Mouse (Mus musculus): ENCODE data around the gene Arhgef18. TPM values are rescaled to one million over a fixed set of nuclear protein-coding genes. Genes with fewer than 3 reads are reported as not detected.

The Arhgef18 gene
- polyA plus RNA-seq, 1 experiment from 2014 or later, result 11.2 TPM

GRCm38 (mm10) chr8:3367086-3367485 is 25.7 kb upstream of the Arhgef18 start:
- Histone ChIP-seq H3K4me3 (replicated peaks) (no peak overlapping the region), H3K9me3 (replicated peaks) (no peaks in the 10 kb centered on the region), H3K4me1 (peaks cover 5% of the 10 kb centered on the region; the same call in 1 of the 2 replicates), H3K27me3 (no peaks in the 10 kb centered on the region), H3K4me2 (no peak overlapping the region), H3K9ac (no peak overlapping the region), H3K27ac (no peak overlapping the region), H3K36me3 (no peaks in the 10 kb centered on the region)
- 88% methylated on average over 5 of the region's 5 CpGs for WGBS
- ATAC-seq (replicated peaks; ENCODE audit: low FRiP score), result no peak

GRCm38 (mm10) chr8:3368091-3368490 is 24.7 kb upstream of the Arhgef18 start:
- ATAC-seq (replicated peaks; ENCODE audit: low FRiP score), result no peak
- H3K4me2 ChIP-seq, result no peak overlapping the region
- H3K4me1 ChIP-seq, result no peaks in the 10 kb centered on the region
- no peaks in the 10 kb centered on the region for H3K36me3 ChIP-seq
- H3K9me3 ChIP-seq (replicated peaks), result no peaks in the 10 kb centered on the region
- no peak overlapping the region for H3K9ac ChIP-seq
- 69% methylated on average over 1 of the region's 1 CpGs for WGBS
- H3K27me3 ChIP-seq, result no peaks in the 10 kb centered on the region
- H3K4me3 ChIP-seq (replicated peaks), result no peak overlapping the region
- no peak overlapping the region for H3K27ac ChIP-seq

GRCm38 (mm10) chr8:3375748-3376147 is 17.1 kb upstream of the Arhgef18 start:
- no peaks in the 10 kb centered on the region for H3K9me3 ChIP-seq (replicated peaks)
- H3K27me3 ChIP-seq, result no peaks in the 10 kb centered on the region
- no peak overlapping the region for H3K4me2 ChIP-seq
- ATAC-seq (replicated peaks; ENCODE audit: low FRiP score), result no peak
- no peaks in the 10 kb centered on the region for H3K36me3 ChIP-seq
- H3K27ac ChIP-seq, result no peak overlapping the region
- H3K4me3 ChIP-seq (replicated peaks), result no peak overlapping the region
- no peaks in the 10 kb centered on the region for H3K4me1 ChIP-seq
- H3K9ac ChIP-seq, result no peak overlapping the region

GRCm38 (mm10) chr8:3376641-3377274 is 16.0 kb upstream of the Arhgef18 start:
- no peaks in the 10 kb centered on the region for H3K36me3 ChIP-seq
- H3K9ac ChIP-seq, result no peak overlapping the region
- no peaks in the 10 kb centered on the region for H3K27me3 ChIP-seq
- no peak overlapping the region for H3K4me2 ChIP-seq
- H3K4me3 ChIP-seq (replicated peaks), result no peak overlapping the region
- H3K27ac ChIP-seq, result no peak overlapping the region
- WGBS, result 61% methylated on average over 11 of the region's 11 CpGs
- no peaks in the 10 kb centered on the region for H3K4me1 ChIP-seq
- no peaks in the 10 kb centered on the region for H3K9me3 ChIP-seq (replicated peaks)
- ATAC-seq (replicated peaks; ENCODE audit: low FRiP score), result no peak

GRCm38 (mm10) chr8:3387286-3387685 is 5.5 kb upstream of the Arhgef18 start:
- H3K4me2 ChIP-seq, result no peak overlapping the region
- 48% methylated on average over 6 of the region's 6 CpGs for WGBS
- H3K9ac ChIP-seq, result no peak overlapping the region
- no peaks in the 10 kb centered on the region for H3K27me3 ChIP-seq
- H3K4me3 ChIP-seq (replicated peaks), result no peak overlapping the region
- H3K4me1 ChIP-seq, result peaks cover 3% of the 10 kb centered on the region
- peak; percentile 69; the same call in 1 of the 2 replicates for ATAC-seq (replicated peaks; ENCODE audit: low FRiP score)
- no peaks in the 10 kb centered on the region for H3K36me3 ChIP-seq
- H3K27ac ChIP-seq, result no peak overlapping the region
- no peaks in the 10 kb centered on the region for H3K9me3 ChIP-seq (replicated peaks)

GRCm38 (mm10) chr8:3388591-3389338 is 4.0 kb upstream of the Arhgef18 start:
- no peaks in the 10 kb centered on the region for H3K27me3 ChIP-seq

GRCm38 (mm10) chr8:3389506-3389905 is 3.3 kb upstream of the Arhgef18 start:
- H3K4me3 ChIP-seq (replicated peaks), result no peak overlapping the region
- WGBS, result 95% methylated on average over 1 of the region's 1 CpGs
- H3K36me3 ChIP-seq, result no peaks in the 10 kb centered on the region
- no peak overlapping the region for H3K9ac ChIP-seq
- no peak overlapping the region for H3K27ac ChIP-seq
- no peak for ATAC-seq (replicated peaks; ENCODE audit: low FRiP score)
- no peaks in the 10 kb centered on the region for H3K9me3 ChIP-seq (replicated peaks)
- H3K27me3 ChIP-seq, result no peaks in the 10 kb centered on the region
- H3K4me2 ChIP-seq, result no peak overlapping the region
- peaks cover 17% of the 10 kb centered on the region for H3K4me1 ChIP-seq

More at GRCm38 (mm10) chr8:3388591-3389338, 4.0 kb upstream of the Arhgef18 start:
- Histone ChIP-seq H3K27ac (no peak overlapping the region), H3K4me3 (replicated peaks) (no peak overlapping the region), H3K4me1 (peaks cover 11% of the 10 kb centered on the region), H3K9me3 (replicated peaks) (no peaks in the 10 kb centered on the region), H3K4me2 (no peak overlapping the region), H3K9ac (no peak overlapping the region), H3K36me3 (no peaks in the 10 kb centered on the region)
- ATAC-seq (replicated peaks; ENCODE audit: low FRiP score), result no peak
- WGBS, result 71% methylated on average over 9 of the region's 9 CpGs

GRCm38 (mm10) chr8:3392293-3392692 is 513 bp upstream of the Arhgef18 start:
- Histone ChIP-seq H3K36me3 (0 out of 2 replicates have a peak, but pooled peaks cover 6% of the 10 kb centered on the region), H3K4me3 (replicated peaks) (peak overlapping the region; percentile 71), H3K9me3 (replicated peaks) (no peaks in the 10 kb centered on the region), H3K9ac (peak overlapping the region; percentile 73; the same call in 1 of the 2 replicates), H3K27me3 (no peaks in the 10 kb centered on the region), H3K4me1 (peaks cover 23% of the 10 kb centered on the region), H3K27ac (no peak overlapping the region), H3K4me2 (peak overlapping the region; percentile 75)
- ATAC-seq (replicated peaks; ENCODE audit: low FRiP score), result no peak
- 43% methylated on average over 4 of the region's 4 CpGs for WGBS

GRCm38 (mm10) chr8:3394600-3394999 is 1.8 kb downstream of the Arhgef18 start:
- Histone ChIP-seq H3K4me1 (peaks cover 23% of the 10 kb centered on the region), H3K27ac (peak overlapping the region; percentile 42)

GRCm38 (mm10) chr8:3395246-3395645 is 2.4 kb downstream of the Arhgef18 start:
- peak overlapping the region; percentile 75 for H3K4me2 ChIP-seq
- 34% methylated on average over 4 of the region's 4 CpGs for WGBS
- 0 out of 2 replicates have a peak overlapping the region, but pooled peaks have one; percentile 10 for H3K4me3 ChIP-seq (replicated peaks)
- ATAC-seq (replicated peaks; ENCODE audit: low FRiP score), result no peak
- no peak overlapping the region for H3K9ac ChIP-seq
- no peaks in the 10 kb centered on the region for H3K27me3 ChIP-seq
- H3K36me3 ChIP-seq, result peaks cover 24% of the 10 kb centered on the region; the same call in 1 of the 2 replicates
- peaks cover 23% of the 10 kb centered on the region for H3K4me1 ChIP-seq
- no peaks in the 10 kb centered on the region for H3K9me3 ChIP-seq (replicated peaks)
- H3K27ac ChIP-seq, result peak overlapping the region; percentile 42

More at GRCm38 (mm10) chr8:3394600-3394999, 1.8 kb downstream of the Arhgef18 start:
- Histone ChIP-seq H3K27me3 (no peaks in the 10 kb centered on the region), H3K9ac (no peak overlapping the region), H3K9me3 (replicated peaks) (no peaks in the 10 kb centered on the region), H3K36me3 (peaks cover 20% of the 10 kb centered on the region; the same call in 1 of the 2 replicates), H3K4me2 (peak overlapping the region; percentile 75), H3K4me3 (replicated peaks) (peak overlapping the region; percentile 10)
- ATAC-seq (replicated peaks; ENCODE audit: low FRiP score), result no peak
- WGBS, result 25% methylated on average over 6 of the region's 6 CpGs

- H3K36me3 ChIP-seq, result peaks cover 33% of the 10 kb centered on the region
- H3K27me3 ChIP-seq, result no peaks in the 10 kb centered on the region
- H3K4me2 ChIP-seq, result no peak overlapping the region
- no peaks in the 10 kb centered on the region for H3K9me3 ChIP-seq (replicated peaks)
- no peak overlapping the region for H3K4me3 ChIP-seq (replicated peaks)
- WGBS, result 88% methylated on average over 3 of the region's 3 CpGs
- ATAC-seq (replicated peaks; ENCODE audit: low FRiP score), result no peak
- peaks cover 18% of the 10 kb centered on the region for H3K4me1 ChIP-seq
- no peak overlapping the region for H3K27ac ChIP-seq
- no peak overlapping the region for H3K9ac ChIP-seq
These were observed 4.8 kb downstream of the Arhgef18 start for GRCm38 (mm10) chr8:3397597-3397996.

- H3K36me3 ChIP-seq, result peaks cover 43% of the 10 kb centered on the region
- no peaks in the 10 kb centered on the region; the same call in 1 of the 2 replicates for H3K4me1 ChIP-seq
- H3K9me3 ChIP-seq (replicated peaks), result no peaks in the 10 kb centered on the region
- H3K27ac ChIP-seq, result no peak overlapping the region
- no peak overlapping the region for H3K4me2 ChIP-seq
- no peak overlapping the region for H3K4me3 ChIP-seq (replicated peaks)
- no peak overlapping the region for H3K9ac ChIP-seq
- ATAC-seq (replicated peaks; ENCODE audit: low FRiP score), result peak; percentile 48; the same call in 1 of the 2 replicates
- no peaks in the 10 kb centered on the region for H3K27me3 ChIP-seq
- 39% methylated on average over 2 of the region's 2 CpGs for WGBS
These were observed 7.7 kb downstream of the Arhgef18 start for GRCm38 (mm10) chr8:3400509-3400908.
